Mouse (Mus musculus): ENCODE measurements around the gene Pou3f4.
"Not testable (repeated sequence)": the region's sequence is repeated elsewhere in the genome, so short reads cannot be mapped to it uniquely, and the experiment has no call there.

The Pou3f4 gene

GRCm38 (mm10) chrX:110814151-110814571, at the start of gene Pou3f4:
Gene Pou3f4, plus strand, starts transcription at chrX:110814280.
- peak; percentile 86 for DNase-seq (ENCODE audit: low spot score)

GRCm38 (mm10) chrX:110765939-110766338, 48.1 kb upstream of the Pou3f4 start:
- no peak for DNase-seq (ENCODE audit: low spot score)

GRCm38 (mm10) chrX:110774807-110775206, 39.3 kb upstream of the Pou3f4 start:
- not testable (repeated sequence) for DNase-seq (ENCODE audit: low spot score)

GRCm38 (mm10) chrX:110802502-110802901, 11.6 kb upstream of the Pou3f4 start:
- no peak for DNase-seq (ENCODE audit: low spot score)

GRCm38 (mm10) chrX:110810001-110810578, 4.0 kb upstream of the Pou3f4 start:
- DNase-seq (ENCODE audit: low spot score) = peak; percentile 7

- DNase-seq (ENCODE audit: low spot score) = peak; percentile 20
Observed at GRCm38 (mm10) chrX:110810753-110811506, 3.1 kb upstream of the Pou3f4 start.

- peak; percentile 15 for DNase-seq (ENCODE audit: low spot score)
Observed at GRCm38 (mm10) chrX:110812071-110812470, 2.0 kb upstream of the Pou3f4 start.

GRCm38 (mm10) chrX:110813401-110813800, 679 bp upstream of the Pou3f4 start:
- no peak for DNase-seq (ENCODE audit: low spot score)

GRCm38 (mm10) chrX:110814592-110815548, 790 bp downstream of the Pou3f4 start:
- DNase-seq (ENCODE audit: low spot score) = peak; percentile 32

- peak; percentile 19 for DNase-seq (ENCODE audit: low spot score)
Observed at GRCm38 (mm10) chrX:110815549-110815930, 1.5 kb downstream of the Pou3f4 start.

- DNase-seq (ENCODE audit: low spot score) = no peak
Observed at GRCm38 (mm10) chrX:110816609-110817008, 2.5 kb downstream of the Pou3f4 start.

GRCm38 (mm10) chrX:110817211-110817610, 3.1 kb downstream of the Pou3f4 start:
- DNase-seq (ENCODE audit: low spot score) = peak; percentile 14

GRCm38 (mm10) chrX:110837450-110837849, 23.4 kb downstream of the Pou3f4 start:
- no peak for DNase-seq (ENCODE audit: low spot score)

GRCm38 (mm10) chrX:110851300-110851699, 37.2 kb downstream of the Pou3f4 start:
- DNase-seq (ENCODE audit: low spot score) = no peak
